Mouse (Mus musculus): ENCODE measurements around the gene Arhgap11a. TPM values are rescaled to one million over a fixed set of nuclear protein-coding genes. Genes with fewer than 3 reads are reported as not detected.

Arhgap11a gene
- total and polyA plus RNA-seq, 3 experiments: 24.3 to 43.1 (median 29.7) TPM

DNA sequence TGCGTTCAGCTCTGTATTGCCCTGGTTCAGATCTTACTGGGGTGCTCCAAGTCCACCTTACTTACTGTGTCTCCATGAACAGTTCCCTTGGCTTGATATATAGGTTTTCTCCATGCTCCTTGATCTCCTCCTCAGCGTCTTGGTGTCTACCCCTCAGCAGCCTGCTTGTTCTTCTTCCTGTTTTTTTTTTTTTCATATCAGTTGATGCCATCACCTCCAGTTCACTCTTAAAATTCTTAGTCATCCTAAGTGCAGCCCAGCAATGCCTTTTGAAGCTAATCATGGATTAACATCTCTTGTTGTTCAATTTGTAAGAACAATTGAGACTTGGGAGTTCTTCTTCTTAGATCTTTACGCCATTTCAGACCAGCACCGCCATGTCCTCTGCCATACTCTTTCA lies 19.9 kb upstream of the Arhgap11a start:
- Histone ChIP-seq H3K4me3 (ENCODE audit: control insufficient read depth in 1 of 2, insufficient read depth in 1 of 2, low read depth in 2 of 2, low read length in 2 of 2) (no peak overlapping the region), H3K9me3 (replicated peaks; ENCODE audit: insufficient read depth, low read length) (no peaks in the 10 kb centered on the region), H3K9ac (ENCODE audit: control insufficient read depth, low read depth, low read length, poor library complexity, severe bottlenecking) (no peak overlapping the region), H3K36me3 (ENCODE audit: control insufficient read depth in 1 of 2, insufficient read depth in 2 of 2, low read length in 2 of 2) (no peaks in the 10 kb centered on the region; a peak in 1 of 4 replicates), H3K79me2 (ENCODE audit: control insufficient read depth, insufficient read depth, low read length, poor library complexity) (no peaks in the 10 kb centered on the region), H3K27ac (ENCODE audit: control insufficient read depth, low read depth, low read length) (no peak overlapping the region), H3K27me3 (ENCODE audit: control insufficient read depth in 1 of 2, insufficient read depth in 2 of 2, low read length in 2 of 2) (no peaks in the 10 kb centered on the region; a peak in 2 of 4 replicates), H3K4me1 (ENCODE audit: control insufficient read depth in 1 of 2, insufficient read depth in 2 of 2, low read length in 2 of 2) (0 out of 4 replicates have a peak, but pooled peaks cover 0 to 5% of the 10 kb centered on the region in 2 experiments)
- no peak for DNase-seq (ENCODE audit: low read depth, low spot score)
- TF ChIP-seq ZNF384 (IDR thresholded peaks at IDR 0.05; ENCODE audit: low read depth, low read length) (peak; percentile 80), SIN3A (IDR thresholded peaks at IDR 0.05; ENCODE audit: low read length) (no peak)

DNA sequence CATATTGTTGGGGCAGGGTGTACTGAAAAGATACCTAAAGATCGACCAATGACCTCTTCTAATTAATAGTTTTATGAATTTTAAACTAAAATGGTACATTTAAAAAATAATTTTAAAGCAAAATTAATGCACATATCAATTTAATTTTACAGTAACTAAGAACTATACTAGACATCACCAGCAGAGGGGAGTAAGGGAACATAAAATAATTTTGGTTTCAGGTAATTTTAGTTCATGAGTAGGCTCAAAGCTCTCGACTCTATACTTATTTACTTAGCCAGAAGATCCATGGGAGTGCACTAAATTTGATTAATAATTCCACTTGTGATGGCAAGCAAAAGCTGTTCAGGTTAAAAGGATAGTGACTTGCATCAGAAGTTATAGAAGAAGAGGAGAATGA lies 17.7 kb upstream of the Arhgap11a start:
- TF ChIP-seq SMC3 (IDR thresholded peaks at IDR 0.05; ENCODE audit: low read depth, low read length) (peak; percentile 49), MAX (IDR thresholded peaks at IDR 0.05; ENCODE audit: low read length) (no peak), CTCF (IDR thresholded peaks at IDR 0.05 in 2 of 3, conservative IDR thresholded peaks at IDR 0.05 in 1 of 3; ENCODE audit: control insufficient read depth in 1 of 3, insufficient read depth in 1 of 3, low read depth in 2 of 3, low read length in 3 of 3, poor library complexity in 1 of 3, severe bottlenecking in 1 of 3) (peak in 2 of 3 experiments; percentile 11 to 54; a peak in 2 of 6 replicates), USF2 (IDR thresholded peaks at IDR 0.05; ENCODE audit: borderline replicate concordance in 1 of 2, insufficient read depth in 1 of 2, low read depth in 1 of 2, low read length in 2 of 2) (no peak), ETS1 (IDR thresholded peaks at IDR 0.05; ENCODE audit: low read depth, low read length) (no peak), ZC3H11A (IDR thresholded peaks at IDR 0.05; ENCODE audit: low read depth, low read length) (peak; percentile 35), NRF1 (IDR thresholded peaks at IDR 0.05; ENCODE audit: insufficient read depth, low read depth, low read length, poor library complexity, severe bottlenecking) (no peak), RAD21 (IDR thresholded peaks at IDR 0.05; ENCODE audit: low read depth, low read length) (peak; percentile 74), MYC (IDR thresholded peaks at IDR 0.05; ENCODE audit: low read depth, low read length) (no peak)
- H3K27ac ChIP-seq (ENCODE audit: control insufficient read depth, low read depth, low read length): no peak overlapping the region
- no peaks in the 10 kb centered on the region for H3K79me2 ChIP-seq (ENCODE audit: control insufficient read depth, insufficient read depth, low read length, poor library complexity)
- peak; percentile 46 for DNase-seq (ENCODE audit: low read depth, low spot score)
- H3K9me3 ChIP-seq (replicated peaks; ENCODE audit: insufficient read depth, low read length): no peaks in the 10 kb centered on the region
- H3K4me3 ChIP-seq (ENCODE audit: control insufficient read depth in 1 of 2, insufficient read depth in 1 of 2, low read depth in 2 of 2, low read length in 2 of 2): no peak overlapping the region
- H3K27me3 ChIP-seq (ENCODE audit: control insufficient read depth in 1 of 2, insufficient read depth in 2 of 2, low read length in 2 of 2): peaks cover 0 to 2% of the 10 kb centered on the region in 2 experiments; a peak in 3 of 4 replicates
- H3K36me3 ChIP-seq (ENCODE audit: control insufficient read depth in 1 of 2, insufficient read depth in 2 of 2, low read length in 2 of 2): no peaks in the 10 kb centered on the region; a peak in 1 of 4 replicates
- H3K4me1 ChIP-seq (ENCODE audit: control insufficient read depth in 1 of 2, insufficient read depth in 2 of 2, low read length in 2 of 2): 0 out of 4 replicates have a peak, but pooled peaks cover 0 to 5% of the 10 kb centered on the region in 2 experiments
- no peak overlapping the region for H3K9ac ChIP-seq (ENCODE audit: control insufficient read depth, low read depth, low read length, poor library complexity, severe bottlenecking)

DNA sequence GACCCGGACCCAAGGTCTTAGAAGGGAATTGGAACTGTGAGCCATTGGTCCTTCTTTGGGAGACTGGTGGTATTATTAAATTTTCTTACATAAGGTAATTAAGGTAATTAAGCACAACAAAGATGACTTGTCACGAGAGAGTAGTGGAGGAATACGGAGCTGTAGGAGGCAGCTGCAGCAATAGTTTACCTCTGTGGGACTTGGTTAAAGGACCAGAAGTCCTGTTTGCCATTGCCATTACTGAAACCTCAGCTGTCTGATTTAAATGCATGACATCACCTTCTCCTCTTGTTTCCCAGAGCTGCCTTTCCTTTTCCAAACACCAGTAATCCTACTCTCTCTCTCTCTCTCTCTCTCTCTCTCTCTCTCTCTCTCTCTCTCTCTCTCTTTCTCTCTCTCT lies 680 bp upstream of the Arhgap11a start:
- H3K79me2 ChIP-seq (ENCODE audit: control insufficient read depth, insufficient read depth, low read length, poor library complexity): peaks cover 36% of the 10 kb centered on the region
- no peak for DNase-seq (ENCODE audit: low read depth, low spot score)
- no peaks in the 10 kb centered on the region for H3K9me3 ChIP-seq (replicated peaks; ENCODE audit: insufficient read depth, low read length)
- peaks cover 2 to 9% of the 10 kb centered on the region in 2 experiments for H3K4me1 ChIP-seq (ENCODE audit: control insufficient read depth in 1 of 2, insufficient read depth in 2 of 2, low read length in 2 of 2)
- H3K27me3 ChIP-seq (ENCODE audit: control insufficient read depth in 1 of 2, insufficient read depth in 2 of 2, low read length in 2 of 2): no peaks in the 10 kb centered on the region
- H3K36me3 ChIP-seq (ENCODE audit: control insufficient read depth in 1 of 2, insufficient read depth in 2 of 2, low read length in 2 of 2): peaks cover 0 to 14% of the 10 kb centered on the region in 2 experiments; a peak in 3 of 4 replicates
- peak overlapping the region; percentile 71 for H3K9ac ChIP-seq (ENCODE audit: control insufficient read depth, low read depth, low read length, poor library complexity, severe bottlenecking)
- H3K4me3 ChIP-seq (ENCODE audit: control insufficient read depth in 1 of 2, insufficient read depth in 1 of 2, low read depth in 2 of 2, low read length in 2 of 2): peak overlapping the region; percentile 85 to 87
- peak overlapping the region; percentile 20; the same call in 1 of the 2 replicates for H3K27ac ChIP-seq (ENCODE audit: control insufficient read depth, low read depth, low read length)
- TF ChIP-seq ETS1 (IDR thresholded peaks at IDR 0.05; ENCODE audit: low read depth, low read length) (no peak), SIN3A (IDR thresholded peaks at IDR 0.05; ENCODE audit: low read length) (no peak), MAZ (IDR thresholded peaks at IDR 0.05; ENCODE audit: low read depth, low read length) (no peak)
